Mouse (Mus musculus) layer of hippocampus, postnatal 14 days (tissue): ENCODE measurements around the gene Cldn2. TPM values are rescaled to one million over a fixed set of nuclear protein-coding genes. Genes with fewer than 3 reads are reported as not detected.
A peak's percentile ranks its signal among the peaks of the same experiment; 100 is the strongest.
"Not testable (repeated sequence)": the region's sequence is repeated elsewhere in the genome, so short reads cannot be mapped to it uniquely, and the experiment has no call there.

Experiments
- DNase-seq, 2 experiments: peaks; one replicate each; pipeline ENCODE4 v3.0.0; 2021 to 2022; ENCODE audit warnings: low spot score in 2 of 2, mixed read lengths in 1 of 2
- long read RNA-seq, 2 experiments: library from polyadenylated mRNA; stranded (forward); transcript quantifications; one replicate each; pipeline ENCODE4 v2.0.0; 2021
- total RNA-seq, 2 experiments: library from RNA; stranded (reverse); gene quantifications; 2 replicates each; pipeline ENCODE4 v1.2.3; 2021

Cldn2 gene
- 10 to 100 TPM in 1 of 2 experiments, 1 to 10 TPM in 1; 1.3 to 12.2 TPM for total RNA-seq
- long read RNA-seq, experiment 1, partial matches to known transcripts = 0 of 1 reads
- long read RNA-seq, experiment 1, other reads (novel, unspliced or antisense) = 1 of 1 reads
- long read RNA-seq, experiment 2, partial matches to known transcripts = 0 of 4 reads
- long read RNA-seq, experiment 2, other reads (novel, unspliced or antisense) = 2 of 4 reads

- DNase-seq = no peak
Observed at GRCm38 (mm10) chrX:139800406-139800878, at the start of gene Cldn2. Gene Cldn2, plus strand, starts transcription at chrX:139800828.

GRCm38 (mm10) chrX:139751855-139752254 is 48.8 kb upstream of the Cldn2 start:
- DNase-seq = peak; percentile 11 to 48

GRCm38 (mm10) chrX:139758634-139759033 is 42.0 kb upstream of the Cldn2 start:
- DNase-seq = not testable (repeated sequence)

- DNase-seq = peak in 1 of 2 experiments; percentile 16
Observed at GRCm38 (mm10) chrX:139762546-139762945, 38.1 kb upstream of the Cldn2 start.

DNA sequence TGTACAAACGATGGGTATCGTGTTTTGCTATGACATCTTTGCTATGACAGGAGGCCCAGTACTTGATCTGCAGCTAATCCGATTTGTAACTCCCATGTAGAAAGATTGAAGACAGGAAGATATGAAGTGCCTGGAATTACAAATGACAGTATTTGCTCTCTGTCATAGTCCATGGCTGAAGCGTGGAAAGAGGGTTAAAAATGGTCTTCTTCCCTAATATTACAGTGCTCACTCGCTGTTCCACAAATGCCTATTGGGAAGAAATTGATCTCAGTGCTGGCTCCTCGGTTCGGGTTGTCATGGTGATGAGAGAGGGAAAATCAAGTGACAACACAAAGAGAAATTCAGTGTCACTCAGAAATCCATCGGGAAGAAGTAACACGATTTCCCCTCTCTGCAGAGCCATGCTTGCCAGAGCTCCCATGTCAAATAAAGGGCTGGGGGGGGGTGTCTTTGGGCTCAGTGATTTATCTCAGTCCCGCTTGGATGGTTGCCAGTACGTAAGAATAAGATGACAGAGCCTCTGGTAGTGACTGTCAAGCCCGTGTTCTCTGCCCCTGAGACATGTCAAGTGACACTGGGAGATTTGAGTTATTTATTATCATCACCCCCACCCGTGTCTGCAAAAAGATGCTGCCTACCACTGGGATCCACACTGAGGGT is 30.5 kb upstream of the Cldn2 start:
- no peak for DNase-seq

DNA sequence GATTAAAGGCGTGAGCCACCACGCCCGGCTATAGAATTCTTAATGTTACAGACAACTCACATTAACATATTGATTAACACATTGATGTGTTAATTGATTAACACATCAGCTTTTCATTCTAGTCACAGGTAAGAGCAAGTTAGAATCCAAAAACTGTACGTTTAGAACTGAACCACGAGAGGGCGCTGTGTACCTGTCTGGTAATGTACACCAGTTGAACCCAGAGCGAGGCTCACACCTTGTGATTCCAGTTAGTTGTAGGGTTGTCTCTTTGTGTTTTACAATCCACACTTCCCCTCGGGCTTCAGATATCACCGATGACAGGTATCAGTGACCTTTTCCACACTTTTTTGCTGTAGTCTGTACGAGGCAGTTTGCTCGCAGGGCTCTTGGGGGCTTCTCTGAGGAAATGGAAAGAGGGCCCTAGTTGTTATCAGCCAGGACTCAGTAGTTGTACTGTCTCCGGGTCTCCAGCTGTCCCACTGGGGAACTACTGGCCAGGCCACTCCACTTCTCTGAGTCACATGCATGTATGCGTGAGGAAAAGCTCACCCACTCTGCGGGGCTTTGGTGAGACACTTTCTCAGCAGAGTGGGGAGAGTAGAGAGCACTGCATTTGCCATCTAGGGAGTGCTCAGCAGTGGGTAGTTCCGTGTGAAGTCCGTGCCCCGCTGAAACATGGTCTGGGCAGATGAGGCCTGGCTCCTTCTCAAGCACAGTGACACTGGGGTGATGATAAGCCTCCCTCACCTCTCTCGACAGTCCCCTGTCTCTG is 26.1 kb upstream of the Cldn2 start:
- no peak for DNase-seq

DNA sequence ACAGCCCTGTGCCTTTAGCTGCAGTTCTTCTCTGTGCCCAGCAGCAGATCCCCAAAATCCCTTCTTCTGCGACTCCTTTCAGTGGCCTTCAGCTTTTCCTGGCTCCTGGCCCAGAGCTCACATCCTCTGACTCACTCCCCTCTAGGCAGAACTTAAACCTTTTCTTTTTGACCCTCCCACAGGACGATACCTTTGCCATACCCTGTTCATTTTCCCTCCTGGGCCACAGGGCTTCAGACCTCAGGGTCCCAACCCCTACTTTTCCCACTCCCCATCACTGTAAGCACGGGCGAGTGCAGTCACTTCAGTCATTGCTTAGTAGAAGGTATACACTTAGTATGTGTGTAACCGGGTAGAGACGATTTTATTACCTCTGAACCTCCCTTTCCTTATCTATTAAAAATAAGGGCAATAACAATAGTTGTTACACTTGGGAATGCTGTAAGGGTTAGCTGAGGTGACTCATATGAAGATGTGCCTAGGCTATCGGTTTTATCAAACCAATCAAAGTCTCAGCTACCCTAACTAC is 25.5 kb upstream of the Cldn2 start:
- no peak for DNase-seq

- no peak for DNase-seq
Observed at GRCm38 (mm10) chrX:139777357-139777756, 23.3 kb upstream of the Cldn2 start.

DNA sequence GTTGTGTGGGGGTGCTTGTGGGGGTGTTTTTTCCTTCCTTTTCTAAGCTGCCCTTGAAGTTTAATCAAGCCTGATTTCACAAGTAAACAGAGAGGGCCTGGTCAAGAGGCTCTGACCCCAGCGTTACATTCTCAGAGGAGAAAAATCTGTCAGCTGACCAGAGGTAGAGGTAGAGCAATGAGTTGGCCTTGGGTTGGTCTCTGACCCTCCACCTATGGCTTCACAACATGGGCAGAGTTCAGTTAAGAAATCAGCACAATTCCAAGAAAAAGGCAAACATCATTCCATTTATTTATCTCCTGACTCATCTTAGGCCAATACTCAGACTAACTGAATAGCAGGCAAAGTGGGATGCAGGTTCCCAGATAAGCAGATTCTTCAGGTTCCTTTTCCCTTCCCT is 21.7 kb upstream of the Cldn2 start:
- no peak for DNase-seq

DNA sequence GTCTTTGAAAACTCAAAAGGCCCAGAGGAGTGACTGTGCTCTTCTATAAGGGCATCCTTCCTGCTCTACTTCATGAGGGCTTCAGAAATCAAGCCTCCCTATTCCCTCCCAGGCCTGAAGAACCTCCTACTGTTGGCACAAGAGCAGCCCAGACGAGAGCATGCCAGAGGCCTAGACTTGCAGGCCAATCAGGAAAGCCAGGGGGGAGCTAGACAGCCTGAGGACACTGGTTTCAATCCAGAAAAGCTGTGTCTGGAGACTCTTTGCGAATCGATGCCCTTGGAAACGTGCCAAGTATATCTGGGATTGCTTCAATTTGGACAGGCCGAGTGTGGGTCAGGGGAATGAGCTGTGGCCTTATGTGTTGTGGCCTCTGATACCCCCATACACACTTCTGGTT is 21.2 kb upstream of the Cldn2 start:
- no peak for DNase-seq

- DNase-seq = no peak
Observed at GRCm38 (mm10) chrX:139780988-139781387, 19.6 kb upstream of the Cldn2 start.

DNA sequence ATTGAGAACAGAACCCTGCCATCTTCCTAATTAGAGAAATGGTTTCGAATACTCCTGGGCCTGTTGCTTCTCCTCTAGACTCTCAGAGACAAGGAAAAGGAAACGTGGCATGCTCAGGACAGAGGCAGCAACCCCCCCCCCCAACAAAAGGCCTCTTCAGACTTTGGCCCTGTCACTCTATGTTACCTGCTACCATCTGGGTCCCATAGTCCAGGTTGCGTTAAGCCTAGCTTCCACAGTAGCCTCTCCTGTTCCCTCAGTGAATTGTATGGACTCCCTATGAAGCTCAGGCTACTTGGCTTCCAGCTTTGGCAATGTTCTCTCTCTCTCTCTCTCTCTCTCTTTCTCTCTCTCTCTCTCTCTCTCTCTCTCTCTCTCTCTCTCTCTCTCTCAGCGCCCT is 19.1 kb upstream of the Cldn2 start:
- DNase-seq = no peak

DNA sequence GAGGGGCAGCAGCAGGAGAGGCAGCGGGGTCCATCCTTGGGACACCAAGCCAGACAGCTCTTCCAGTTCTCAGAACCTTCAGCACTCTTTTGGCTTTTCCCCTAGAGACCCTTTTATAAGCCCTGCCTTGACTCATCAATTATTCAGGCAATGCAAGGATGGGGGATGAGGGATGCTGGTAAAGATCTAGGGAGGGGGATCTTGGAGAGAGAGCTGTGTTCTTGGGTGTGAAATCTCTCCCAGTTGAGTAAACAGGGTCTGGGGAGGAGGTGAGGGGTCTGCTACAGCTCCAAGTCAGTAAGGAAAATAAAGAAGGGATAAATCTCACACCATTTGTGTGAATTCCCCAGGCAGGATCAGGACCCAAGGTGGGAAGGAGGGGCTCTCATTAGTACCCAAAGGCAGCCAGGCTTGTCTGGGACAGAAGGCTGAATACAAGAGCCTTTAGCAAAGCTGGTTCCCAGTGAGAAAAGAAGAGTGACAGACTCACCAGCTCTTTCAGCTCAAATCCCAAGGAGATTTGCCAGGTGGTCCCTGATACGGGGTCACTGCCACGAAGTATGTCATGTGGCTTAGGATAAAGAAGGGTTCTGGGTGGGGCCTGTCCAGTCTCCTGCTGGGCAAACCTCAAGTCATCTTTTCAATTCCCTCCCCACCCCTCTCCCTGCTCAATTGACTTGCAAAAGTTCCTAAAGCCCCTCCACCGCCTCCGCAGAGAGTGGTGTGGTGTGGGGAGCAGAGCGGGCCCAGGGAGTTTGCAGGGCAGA is 18.2 kb upstream of the Cldn2 start, which contains the start of gene Ripply1:
Gene Ripply1 (minus strand): TSS at position 76 of the 767 bp plus-strand sequence.
- DNase-seq = no peak

DNA sequence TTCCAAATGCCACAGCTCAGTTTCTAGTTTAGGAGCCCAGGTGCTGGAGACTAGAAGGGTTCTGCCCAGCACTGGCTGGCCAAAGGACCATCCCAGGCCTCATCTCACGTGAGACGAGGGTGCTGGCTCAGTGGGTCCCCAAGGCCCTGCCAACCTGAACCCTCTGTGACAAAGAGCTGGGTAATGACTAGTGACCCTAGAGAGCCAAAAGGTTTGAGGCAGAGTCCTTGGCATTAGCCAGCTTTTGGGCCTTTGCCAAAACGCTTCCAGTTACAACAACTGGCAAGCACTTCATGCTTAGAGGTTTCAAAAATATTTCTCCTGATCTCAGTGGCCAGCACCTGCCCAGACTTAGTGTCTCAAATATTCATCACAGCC is 17.6 kb upstream of the Cldn2 start:
- no peak for DNase-seq

- no peak for DNase-seq
Observed at GRCm38 (mm10) chrX:139785764-139786163, 14.9 kb upstream of the Cldn2 start.

DNA sequence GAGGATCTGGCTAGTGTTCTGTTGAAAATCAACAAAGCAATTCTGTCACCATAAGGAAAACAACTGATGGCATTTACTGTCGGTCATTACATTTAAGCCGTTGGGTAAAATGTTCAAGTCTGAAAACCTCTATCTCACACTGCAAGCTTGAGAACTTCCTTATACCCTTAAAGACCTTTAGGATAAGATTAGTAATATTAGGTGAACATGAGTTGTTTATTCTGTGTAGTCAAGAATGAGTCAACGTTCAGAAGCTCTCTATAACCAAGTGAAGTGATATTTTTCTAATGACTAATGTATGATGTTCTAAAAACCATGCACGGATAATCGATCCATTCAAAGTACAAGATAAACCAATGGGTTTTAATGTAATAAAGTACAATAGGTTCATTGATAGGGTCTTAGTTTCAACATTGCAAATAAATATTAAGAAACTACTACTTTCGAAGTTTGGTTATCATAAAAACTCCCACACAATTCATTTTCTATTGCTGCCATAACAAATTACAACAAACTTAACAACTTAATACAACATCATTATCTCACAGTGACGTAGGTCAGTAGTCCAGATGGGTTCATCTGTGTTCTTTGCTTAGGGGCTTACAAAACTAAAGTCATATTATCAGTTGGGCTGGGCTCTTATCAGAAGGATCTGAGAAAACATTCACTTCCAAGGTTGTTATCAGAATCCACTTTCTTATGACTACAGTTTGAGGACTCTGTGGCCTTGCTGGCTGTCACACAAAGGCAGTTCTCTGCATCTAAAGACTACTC is 6.4 kb upstream of the Cldn2 start:
- no peak for DNase-seq

DNA sequence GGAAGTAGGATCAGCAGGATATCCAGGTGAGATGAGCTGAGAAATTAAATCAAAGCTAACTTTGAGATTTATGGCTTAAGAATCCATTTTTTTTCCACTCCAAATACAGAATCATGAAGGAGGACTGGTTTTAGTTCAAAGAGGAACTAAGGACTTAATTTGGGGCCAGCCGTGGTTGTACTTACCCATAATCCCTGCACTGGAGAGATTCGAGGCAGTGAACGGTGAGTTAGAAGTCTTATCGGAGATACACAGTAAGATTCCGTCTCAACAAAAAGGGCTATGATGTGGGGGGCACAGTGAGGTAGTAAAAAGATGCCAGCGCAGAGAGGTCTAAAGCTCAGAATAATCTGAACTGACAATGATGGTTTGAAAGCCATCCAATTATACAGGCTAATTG is 4.6 kb upstream of the Cldn2 start:
- no peak for DNase-seq

DNA sequence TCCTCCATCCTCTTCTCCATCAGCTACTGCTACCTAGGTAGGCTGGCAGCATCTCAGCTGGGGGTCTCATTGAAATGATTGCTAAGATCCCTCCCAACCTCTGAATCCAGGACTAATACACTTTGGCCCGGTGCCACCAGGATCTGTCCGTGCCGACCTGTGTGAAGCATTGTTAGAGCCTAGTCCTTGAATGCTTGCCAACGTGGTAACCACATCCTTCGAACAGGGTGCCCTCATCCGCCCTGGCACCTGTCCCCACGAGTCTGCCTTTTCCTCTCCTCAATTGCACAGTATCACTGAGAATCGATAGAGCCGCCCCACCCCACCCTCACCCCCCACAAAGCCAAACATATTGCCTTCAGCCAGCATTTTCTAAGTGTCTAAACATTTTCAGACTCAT is 2.8 kb upstream of the Cldn2 start:
- no peak for DNase-seq

DNA sequence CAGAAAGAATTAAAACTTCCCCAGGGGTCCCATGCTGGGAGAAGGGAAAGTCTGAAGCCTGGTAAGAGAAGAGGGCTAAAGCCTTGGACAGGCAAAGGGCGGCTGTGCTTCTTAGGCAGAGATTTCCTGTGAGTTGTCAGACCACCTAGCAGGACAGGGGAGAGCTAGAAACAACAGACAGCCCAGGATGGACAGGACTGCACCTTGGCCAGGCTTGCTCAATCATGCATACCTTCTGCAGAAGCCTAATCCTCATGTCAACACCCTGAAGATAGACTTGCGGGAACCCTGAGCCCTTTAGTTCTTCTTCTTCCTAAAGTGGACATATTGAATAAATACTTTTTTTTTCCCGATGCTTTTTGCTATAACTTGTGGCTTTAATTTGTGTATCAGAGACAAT is 675 bp upstream of the Cldn2 start:
- DNase-seq = no peak

DNA sequence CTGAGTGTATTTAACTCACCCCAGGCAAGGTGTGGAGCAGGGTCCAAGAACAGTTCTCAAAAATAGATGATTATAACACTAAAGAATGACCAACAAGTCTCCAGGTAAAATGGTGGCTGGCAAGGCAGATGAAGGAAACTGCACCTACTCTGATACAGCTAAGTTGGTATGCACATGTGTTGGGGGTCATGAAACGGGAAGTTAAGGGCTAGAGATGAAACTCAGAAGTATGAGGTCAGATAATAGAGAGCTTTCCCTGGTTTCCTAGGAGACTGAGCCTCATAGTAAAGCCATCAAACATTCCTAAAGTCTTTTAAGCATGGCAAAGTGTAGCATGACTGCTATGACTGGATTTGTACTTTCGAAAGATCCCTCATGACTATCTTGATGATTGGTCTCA is 2.4 kb downstream of the Cldn2 start:
- no peak for DNase-seq
